Mouse (Mus musculus) CH12.LX (cell line): ENCODE measurements at regions not wholly inside any gene's neighbourhood (a gene's known extent, or its start where the extent isn't known, plus 50 kb on each side); places are given as distances from the start of the nearest gene placed in this dataset.

ENCODE experiments used
- CHD2 ChIP-seq: IDR thresholded peaks from 2 replicates; pipeline ENCODE4 v1.6.1; 2011; ENCODE audit warnings: low read length, improper control_type of control experiment
- CTCF ChIP-seq, 2 experiments: IDR thresholded peaks in 1 of 2; conservative IDR thresholded peaks in 1 of 2; 2 replicates each; pipeline ENCODE4 v1.5.1; 2011 to 2012; ENCODE audit warnings: low read depth in 2 of 2, low read length in 2 of 2, improper control_type of control experiment in 1 of 2, inconsistent platforms in 1 of 2, mild to moderate bottlenecking in 1 of 2, moderate library complexity in 1 of 2
- EP300 ChIP-seq: IDR thresholded peaks from 2 replicates; pipeline ENCODE4 v1.6.1; 2011; ENCODE audit warnings: low read length, improper control_type of control experiment
- ETS1 ChIP-seq: conservative IDR thresholded peaks from 2 replicates; pipeline ENCODE4 v1.6.1; 2012; ENCODE audit warnings: low read depth, mild to moderate bottlenecking, inconsistent platforms, low read length, improper control_type of control experiment, moderate library complexity
- MYC ChIP-seq: IDR thresholded peaks from 2 replicates; pipeline ENCODE4 v1.6.1; 2011; ENCODE audit warnings: low read depth, mild to moderate bottlenecking, improper control_type of control experiment, low read length
- PAX5 ChIP-seq: IDR thresholded peaks from 2 replicates; pipeline ENCODE4 v1.6.1; 2012; ENCODE audit warnings: low read length, inconsistent platforms, mixed read lengths
- POLR2A ChIP-seq: IDR thresholded peaks from 2 replicates; pipeline ENCODE4 v1.6.1; 2011; ENCODE audit warnings: low read depth, mild to moderate bottlenecking, improper control_type of control experiment, low read length
- POLR2AphosphoS2 ChIP-seq: IDR thresholded peaks from 2 replicates; pipeline ENCODE4 v1.6.1; 2011; ENCODE audit warnings: low read depth, low read length, improper control_type of control experiment
- RAD21 ChIP-seq: IDR thresholded peaks from 2 replicates; pipeline ENCODE4 v1.6.1; 2011; ENCODE audit warnings: low read depth, mild to moderate bottlenecking, low read length, improper control_type of control experiment, moderate library complexity
- USF1 ChIP-seq: IDR thresholded peaks from 2 replicates; pipeline ENCODE4 v1.6.1; 2014; ENCODE audit warnings: low read depth, mild to moderate bottlenecking, inconsistent platforms, low read length, improper control_type of control experiment
- ZKSCAN1 ChIP-seq: IDR thresholded peaks from 2 replicates; pipeline ENCODE4 v1.6.1; 2012; ENCODE audit warnings: low read depth, inconsistent platforms, low read length, improper control_type of control experiment, borderline replicate concordance

DNA sequence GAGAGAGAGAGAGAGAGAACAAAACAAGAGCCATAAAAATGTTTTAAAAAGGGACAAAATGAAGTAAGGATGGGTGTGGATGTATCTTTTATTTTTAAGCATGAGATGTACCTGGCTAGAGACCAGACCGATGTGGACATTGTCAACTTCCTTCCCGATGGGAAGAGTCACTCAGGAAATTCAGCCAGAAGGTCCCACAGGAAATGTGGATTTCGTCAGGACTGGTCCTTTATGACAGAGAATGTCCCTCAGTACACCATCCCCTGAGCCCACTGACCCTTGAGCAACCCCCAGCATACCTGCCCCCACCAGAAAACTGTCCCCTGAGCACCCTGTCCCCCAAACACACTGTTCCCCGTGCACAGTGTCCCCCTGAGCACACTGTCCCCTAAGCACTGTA, 317.2 kb upstream of the Maf start:
- no peak for TF ChIP-seq ETS1
- no peak for TF ChIP-seq CTCF (conservative IDR thresholded peaks at IDR 0.05 in 1 of 2, IDR thresholded peaks at IDR 0.05 in 1 of 2; ENCODE audit: low read depth in 2 of 2, low read length in 2 of 2)
- no peak for TF ChIP-seq POLR2A
- TF ChIP-seq USF1 = no peak
- TF ChIP-seq PAX5 = no peak
- no peak for TF ChIP-seq EP300
- TF ChIP-seq CHD2 = no peak
- TF ChIP-seq RAD21 = no peak
- TF ChIP-seq ZKSCAN1 = no peak
- no peak for TF ChIP-seq MYC
- no peak for TF ChIP-seq POLR2AphosphoS2
